Mouse (Mus musculus) brain, embryonic 18.5 days (tissue): ENCODE measurements around the gene Ms4a15.
A peak's percentile ranks its signal among the peaks of the same experiment; 100 is the strongest.

Source experiments
- DNase-seq: peaks from one replicate; pipeline ENCODE4 v3.0.0-alpha.2; 2012; ENCODE audit warnings: low read depth, low spot score

Gene Ms4a15

GRCm38 (mm10) chr19:10959978-10960346, 33.1 kb downstream of the Ms4a15 start:
- no peak for DNase-seq

- no peak for DNase-seq
Observed at GRCm38 (mm10) chr19:10959085-10959977, 33.7 kb downstream of the Ms4a15 start.

GRCm38 (mm10) chr19:10952021-10952939, 40.8 kb downstream of the Ms4a15 start:
- no peak for DNase-seq

GRCm38 (mm10) chr19:10949558-10949957, 43.5 kb downstream of the Ms4a15 start:
- no peak for DNase-seq

- peak; percentile 97 for DNase-seq
Observed at GRCm38 (mm10) chr19:10949112-10949511, 43.9 kb downstream of the Ms4a15 start, which contains the start of gene Ccdc86. Gene Ccdc86 (minus strand): TSS chr19:10949266.

GRCm38 (mm10) chr19:10948416-10948815, 44.6 kb downstream of the Ms4a15 start:
- no peak for DNase-seq

GRCm38 (mm10) chr19:10947219-10947618, 45.8 kb downstream of the Ms4a15 start:
- no peak for DNase-seq

GRCm38 (mm10) chr19:10946506-10946905, 46.5 kb downstream of the Ms4a15 start:
- no peak for DNase-seq

- no peak for DNase-seq
Observed at GRCm38 (mm10) chr19:10943955-10944354, 49.1 kb downstream of the Ms4a15 start.

- DNase-seq, result no peak
Observed at GRCm38 (mm10) chr19:10940801-10941457, 52.1 kb downstream of the Ms4a15 start.

GRCm38 (mm10) chr19:10940097-10940800, 52.8 kb downstream of the Ms4a15 start:
- no peak for DNase-seq

- DNase-seq, result no peak
Observed at GRCm38 (mm10) chr19:10938771-10939170, 54.3 kb downstream of the Ms4a15 start.

- DNase-seq, result no peak
Observed at GRCm38 (mm10) chr19:10937110-10937563, 55.9 kb downstream of the Ms4a15 start, which contains the start of gene Ptgdr2. Gene Ptgdr2 (plus strand): TSS chr19:10937160.

- no peak for DNase-seq
Observed at GRCm38 (mm10) chr19:10936077-10936476, 57.0 kb downstream of the Ms4a15 start.

- no peak for DNase-seq
Observed at GRCm38 (mm10) chr19:10935029-10935428, 58.0 kb downstream of the Ms4a15 start.

- no peak for DNase-seq
Observed at GRCm38 (mm10) chr19:10930641-10931040, 62.4 kb downstream of the Ms4a15 start.
